Mouse (Mus musculus) hindbrain, embryonic 12.5 days (tissue): ENCODE results near the gene Cacnb1. TPM values are rescaled to one million over a fixed set of nuclear protein-coding genes. Genes with fewer than 3 reads are reported as not detected.

ENCODE experiments used
- ATAC-seq: fragments of 200-750 bp; cut with Nextera tagmentation; 2 replicates; pipeline ENCODE4 v1.8.0; 2017; ENCODE audit warnings: moderate TSS enrichment; ENCODE audit not compliant: low FRiP score
- H3K27ac ChIP-seq: fragments of 300-500 bp; sonication (generic); 2 replicates; pipeline ENCODE4 v1.5.1; 2016; ENCODE audit warnings: mild to moderate bottlenecking
- H3K27me3 ChIP-seq: fragments of 300-500 bp; sonication (generic); 2 replicates; pipeline ENCODE4 v1.6.1; 2016; ENCODE audit warnings: mild to moderate bottlenecking
- H3K36me3 ChIP-seq: fragments of 300-500 bp; sonication (generic); 2 replicates; pipeline ENCODE4 v1.6.1; 2016; ENCODE audit warnings: mild to moderate bottlenecking
- H3K4me1 ChIP-seq: fragments of 300-500 bp; sonication (generic); 2 replicates; pipeline ENCODE4 v1.6.1; 2016
- H3K4me2 ChIP-seq: fragments of 300-500 bp; sonication (generic); replicated peaks from 2 replicates; pipeline ENCODE4 v1.6.1; 2016; ENCODE audit warnings: mild to moderate bottlenecking
- H3K4me3 ChIP-seq: fragments of 300-500 bp; sonication (generic); 2 replicates; pipeline ENCODE4 v1.5.1; 2016; ENCODE audit warnings: mild to moderate bottlenecking
- H3K9ac ChIP-seq: fragments of 300-500 bp; sonication (generic); 2 replicates; pipeline ENCODE4 v1.6.1; 2016; ENCODE audit warnings: mild to moderate bottlenecking, moderate library complexity
- H3K9me3 ChIP-seq: fragments of 300-500 bp; sonication (generic); replicated peaks from 2 replicates; pipeline ENCODE4 v1.6.1; 2016; ENCODE audit warnings: mild to moderate bottlenecking
- WGBS: fragments of 180-500 bp; shearing (Covaris S2); methylation state at CpG from one replicate; pipeline ENCODE4 v1.1.7; 2016; 5-methylcytosine and 5-hydroxymethylcytosine counted together
- polyA plus RNA-seq: library from polyadenylated mRNA; unstranded; fragments of >200 nt; fragmentation: Nextera tagmentation; extraction: Ambion mirVana; gene quantifications from 2 replicates; pipeline ENCODE4 v1.2.1, GENCODE M21; 2016

Cacnb1 gene
- polyA plus RNA-seq, 1 experiment from 2014 or later: 39.6 TPM

DNA sequence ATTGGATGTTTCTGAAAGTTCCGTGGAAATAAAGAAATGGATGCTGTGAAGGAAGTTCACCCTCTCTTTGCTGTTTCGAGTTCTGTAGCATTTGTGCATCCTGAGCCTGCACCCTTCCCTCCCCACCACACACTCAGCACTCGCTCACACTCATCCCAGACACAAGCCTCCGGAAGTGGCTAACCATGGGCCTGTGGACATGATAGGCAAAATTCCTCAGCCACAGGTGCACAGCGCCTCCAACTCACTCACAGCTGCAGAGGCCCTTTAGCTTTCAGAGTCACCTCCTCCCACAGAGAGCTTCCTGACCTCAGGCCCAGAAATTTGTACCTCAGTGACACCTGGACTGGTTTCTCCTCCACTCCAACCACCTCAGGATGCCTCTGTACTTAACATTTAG lies 45.0 kb downstream of the Cacnb1 start:
- Histone ChIP-seq H3K9ac (no peak overlapping the region), H3K27ac (no peak overlapping the region), H3K27me3 (0 out of 2 replicates have a peak, but pooled peaks cover 2% of the 10 kb centered on the region), H3K9me3 (no peaks in the 10 kb centered on the region), H3K4me2 (no peak overlapping the region), H3K4me3 (no peak overlapping the region), H3K36me3 (no peaks in the 10 kb centered on the region), H3K4me1 (0 out of 2 replicates have a peak, but pooled peaks cover 3% of the 10 kb centered on the region)
- 83% methylated on average over 5 of the region's 5 CpGs for WGBS
- no peak for ATAC-seq

- Histone ChIP-seq H3K36me3 (no peaks in the 10 kb centered on the region), H3K4me1 (no peaks in the 10 kb centered on the region), H3K4me3 (no peak overlapping the region), H3K27ac (no peak overlapping the region), H3K4me2 (no peak overlapping the region), H3K9me3 (no peaks in the 10 kb centered on the region), H3K9ac (no peak overlapping the region), H3K27me3 (no peaks in the 10 kb centered on the region)
- 87% methylated on average over 5 of the region's 5 CpGs for WGBS
- ATAC-seq: no peak
Measured at GRCm38 (mm10) chr11:97974746-97975145, 48.1 kb downstream of the Cacnb1 start.

DNA sequence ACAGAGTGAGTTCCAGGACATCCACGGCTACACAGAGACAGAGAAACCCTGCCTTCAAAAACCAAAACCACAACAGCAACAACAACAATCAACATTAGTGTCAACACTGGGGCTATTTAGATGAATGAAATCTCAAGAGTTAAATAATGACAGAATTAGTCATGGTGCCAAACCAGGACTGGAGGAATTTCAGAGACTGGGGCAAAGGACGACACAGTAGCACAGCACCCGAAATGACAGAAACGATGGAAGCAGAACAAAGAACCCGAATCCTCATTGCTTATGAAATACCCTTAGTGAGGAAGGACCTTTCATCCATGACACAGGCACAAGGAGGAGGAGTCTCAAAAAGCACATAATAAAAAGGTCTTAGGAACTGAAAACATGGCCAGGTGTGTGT lies 48.7 kb downstream of the Cacnb1 start:
- H3K9ac ChIP-seq: no peak overlapping the region
- no peaks in the 10 kb centered on the region for H3K9me3 ChIP-seq
- H3K27me3 ChIP-seq: no peaks in the 10 kb centered on the region
- 83% methylated on average over 5 of the region's 5 CpGs for WGBS
- ATAC-seq: no peak
- no peaks in the 10 kb centered on the region for H3K36me3 ChIP-seq
- H3K4me2 ChIP-seq: no peak overlapping the region
- no peak overlapping the region for H3K4me3 ChIP-seq
- H3K4me1 ChIP-seq: no peaks in the 10 kb centered on the region
- no peak overlapping the region for H3K27ac ChIP-seq

DNA sequence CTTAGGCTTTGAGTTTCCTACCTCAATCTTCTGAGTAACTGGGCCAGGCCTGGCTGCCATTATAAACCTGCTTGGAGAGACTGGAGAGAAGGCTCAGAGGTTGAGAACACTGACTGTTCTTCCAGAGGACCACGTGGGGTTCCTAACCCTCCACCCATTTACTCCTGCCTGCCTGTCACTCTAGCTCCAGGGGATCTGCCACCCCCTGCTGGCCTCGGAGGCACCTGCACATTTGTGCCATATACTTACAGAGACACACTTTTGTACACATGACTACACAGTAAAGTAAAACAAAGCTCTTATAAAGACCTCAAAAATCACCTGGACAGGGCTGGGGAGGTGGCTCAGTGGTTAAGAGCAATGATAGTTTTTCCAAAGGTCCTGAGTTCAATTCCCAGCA lies 50.4 kb downstream of the Cacnb1 start:
- WGBS: 70% methylated on average over 2 of the region's 2 CpGs
- Histone ChIP-seq H3K27me3 (no peaks in the 10 kb centered on the region), H3K36me3 (no peaks in the 10 kb centered on the region), H3K4me3 (no peak overlapping the region), H3K9ac (no peak overlapping the region), H3K27ac (no peak overlapping the region), H3K9me3 (no peaks in the 10 kb centered on the region), H3K4me2 (no peak overlapping the region), H3K4me1 (no peaks in the 10 kb centered on the region; the same call in 1 of the 2 replicates)
- no peak for ATAC-seq

- WGBS: 42% methylated on average over 7 of the region's 7 CpGs
- H3K9me3 ChIP-seq: no peaks in the 10 kb centered on the region
- no peak overlapping the region for H3K4me2 ChIP-seq
- no peaks in the 10 kb centered on the region; the same call in 1 of the 2 replicates for H3K4me1 ChIP-seq
- no peak overlapping the region for H3K4me3 ChIP-seq
- H3K27me3 ChIP-seq: no peaks in the 10 kb centered on the region
- H3K36me3 ChIP-seq: no peaks in the 10 kb centered on the region
- no peak for ATAC-seq
- no peak overlapping the region for H3K27ac ChIP-seq
- H3K9ac ChIP-seq: no peak overlapping the region
Measured at GRCm38 (mm10) chr11:97971232-97971631, 51.6 kb downstream of the Cacnb1 start.

GRCm38 (mm10) chr11:97970771-97971170 lies 52.1 kb downstream of the Cacnb1 start:
- no peaks in the 10 kb centered on the region for H3K9me3 ChIP-seq
- 84% methylated on average over 7 of the region's 7 CpGs for WGBS
- H3K36me3 ChIP-seq: no peaks in the 10 kb centered on the region
- H3K27me3 ChIP-seq: no peaks in the 10 kb centered on the region
- H3K9ac ChIP-seq: no peak overlapping the region
- no peak overlapping the region for H3K4me3 ChIP-seq
- no peak for ATAC-seq
- no peak overlapping the region for H3K4me2 ChIP-seq
- no peaks in the 10 kb centered on the region; the same call in 1 of the 2 replicates for H3K4me1 ChIP-seq
- no peak overlapping the region for H3K27ac ChIP-seq

- Histone ChIP-seq H3K4me2 (no peak overlapping the region), H3K9me3 (no peaks in the 10 kb centered on the region), H3K4me3 (no peak overlapping the region), H3K27ac (no peak overlapping the region), H3K4me1 (no peaks in the 10 kb centered on the region; the same call in 1 of the 2 replicates), H3K9ac (no peak overlapping the region), H3K27me3 (no peaks in the 10 kb centered on the region; the same call in 1 of the 2 replicates), H3K36me3 (no peaks in the 10 kb centered on the region)
- WGBS: 83% methylated on average over 5 of the region's 5 CpGs
- no peak for ATAC-seq
Measured at GRCm38 (mm10) chr11:97968385-97968784, 54.4 kb downstream of the Cacnb1 start.

GRCm38 (mm10) chr11:97967114-97967513 lies 55.7 kb downstream of the Cacnb1 start:
- H3K9me3 ChIP-seq: no peaks in the 10 kb centered on the region
- H3K27me3 ChIP-seq: no peaks in the 10 kb centered on the region; the same call in 1 of the 2 replicates
- no peak overlapping the region for H3K9ac ChIP-seq
- no peaks in the 10 kb centered on the region; the same call in 1 of the 2 replicates for H3K4me1 ChIP-seq
- no peak overlapping the region for H3K27ac ChIP-seq
- no peak for ATAC-seq
- no peak overlapping the region for H3K4me3 ChIP-seq
- WGBS: 26% methylated on average over 2 of the region's 2 CpGs
- no peaks in the 10 kb centered on the region for H3K36me3 ChIP-seq
- H3K4me2 ChIP-seq: no peak overlapping the region

GRCm38 (mm10) chr11:97960907-97961306 lies 61.9 kb downstream of the Cacnb1 start:
- H3K36me3 ChIP-seq: no peaks in the 10 kb centered on the region
- H3K9me3 ChIP-seq: no peaks in the 10 kb centered on the region
- ATAC-seq: no peak
- no peak overlapping the region for H3K9ac ChIP-seq
- no peak overlapping the region for H3K4me2 ChIP-seq
- H3K27me3 ChIP-seq: no peaks in the 10 kb centered on the region; the same call in 1 of the 2 replicates
- H3K4me3 ChIP-seq: no peak overlapping the region
- WGBS: 75% methylated on average over 1 of the region's 1 CpGs
- peaks cover 15% of the 10 kb centered on the region for H3K4me1 ChIP-seq
- no peak overlapping the region for H3K27ac ChIP-seq

DNA sequence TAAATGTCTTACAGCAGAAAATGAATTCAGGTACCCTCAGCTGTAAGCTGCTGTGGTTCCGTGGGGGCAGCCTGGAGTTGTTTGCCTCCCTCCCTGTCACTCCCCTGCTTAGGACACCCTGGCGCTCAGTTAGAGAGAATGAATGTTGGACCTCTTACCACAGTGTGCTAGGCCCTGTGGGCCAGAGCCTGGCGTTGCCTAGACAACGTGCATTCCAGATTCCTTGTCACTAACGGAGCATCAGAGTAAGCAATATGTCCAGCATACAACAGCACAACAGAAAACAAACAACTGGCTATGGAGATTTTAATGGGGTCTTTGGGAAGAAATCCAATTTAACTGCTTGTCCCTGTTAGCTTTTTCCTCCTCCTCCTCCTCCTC lies 63.5 kb downstream of the Cacnb1 start:
- Histone ChIP-seq H3K36me3 (no peaks in the 10 kb centered on the region), H3K9me3 (no peaks in the 10 kb centered on the region), H3K27ac (no peak overlapping the region), H3K4me2 (no peak overlapping the region), H3K4me3 (no peak overlapping the region), H3K27me3 (no peaks in the 10 kb centered on the region), H3K4me1 (peaks cover 21% of the 10 kb centered on the region), H3K9ac (no peak overlapping the region)
- no peak for ATAC-seq
- WGBS: 54% methylated on average over 5 of the region's 5 CpGs

GRCm38 (mm10) chr11:97958641-97959299 lies 64.1 kb downstream of the Cacnb1 start:
- no peak overlapping the region for H3K27ac ChIP-seq
- 78% methylated on average over 7 of the region's 7 CpGs for WGBS
- H3K4me2 ChIP-seq: no peak overlapping the region
- H3K4me1 ChIP-seq: peaks cover 21% of the 10 kb centered on the region
- H3K9me3 ChIP-seq: no peaks in the 10 kb centered on the region
- H3K27me3 ChIP-seq: no peaks in the 10 kb centered on the region
- no peaks in the 10 kb centered on the region for H3K36me3 ChIP-seq
- no peak overlapping the region for H3K9ac ChIP-seq
- no peak for ATAC-seq
- H3K4me3 ChIP-seq: no peak overlapping the region

DNA sequence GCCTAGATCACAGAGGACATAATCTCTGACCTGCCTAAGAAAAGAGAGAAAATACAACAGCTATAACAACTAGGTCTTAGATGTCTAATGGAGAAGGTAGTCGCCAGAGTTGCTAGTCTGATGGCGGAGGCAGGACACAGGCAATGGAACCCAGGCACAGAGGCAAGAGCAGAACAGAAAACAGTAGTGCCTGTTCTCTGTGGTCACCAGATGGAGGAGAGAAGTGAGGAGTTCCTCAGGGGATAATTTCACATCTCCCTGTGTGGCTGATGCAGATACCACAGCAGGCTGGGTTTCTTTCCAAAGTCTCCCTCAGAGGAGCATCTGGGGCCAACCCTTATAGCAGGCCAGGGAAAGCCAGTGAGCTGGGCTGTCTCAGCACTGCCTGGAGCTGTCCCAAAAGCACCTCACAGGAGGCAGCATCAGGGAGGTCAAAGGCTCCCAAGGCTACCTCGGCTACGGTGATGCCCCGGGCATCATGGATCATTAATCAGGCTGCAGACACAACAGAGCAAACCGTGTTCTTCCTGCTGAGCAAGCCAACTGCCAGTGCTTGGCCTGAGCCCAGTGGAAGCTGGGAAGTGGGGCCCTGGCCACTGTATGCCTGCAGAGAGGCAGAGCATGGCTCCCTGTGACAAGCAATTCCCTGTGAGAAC lies 65.8 kb downstream of the Cacnb1 start:
- WGBS: 46% methylated on average over 6 of the region's 6 CpGs
- Histone ChIP-seq H3K27ac (no peak overlapping the region), H3K4me1 (peaks cover 21% of the 10 kb centered on the region), H3K36me3 (no peaks in the 10 kb centered on the region), H3K9me3 (no peaks in the 10 kb centered on the region), H3K9ac (0 out of 2 replicates have a peak overlapping the region, but pooled peaks have one; percentile 4), H3K4me2 (no peak overlapping the region), H3K27me3 (no peaks in the 10 kb centered on the region), H3K4me3 (no peak overlapping the region)
- ATAC-seq: no peak

GRCm38 (mm10) chr11:97955915-97956314 lies 66.9 kb downstream of the Cacnb1 start:
- ATAC-seq: no peak
- 40% methylated on average over 4 of the region's 4 CpGs for WGBS
- H3K27me3 ChIP-seq: no peaks in the 10 kb centered on the region; the same call in 1 of the 2 replicates

More at GRCm38 (mm10) chr11:97955915-97956314, 66.9 kb downstream of the Cacnb1 start:
- Histone ChIP-seq H3K36me3 (no peaks in the 10 kb centered on the region), H3K9me3 (no peaks in the 10 kb centered on the region), H3K4me3 (no peak overlapping the region), H3K9ac (no peak overlapping the region), H3K4me1 (peaks cover 21% of the 10 kb centered on the region), H3K27ac (no peak overlapping the region), H3K4me2 (no peak overlapping the region)
